Mouse (Mus musculus) cerebellum, adult 2 months (tissue): ENCODE data around the gene Pard3b.

ENCODE experiments used
- CTCF ChIP-seq: fragments of 200-500 bp; IDR thresholded peaks from 2 replicates; pipeline ENCODE4 v1.5.1; 2011; ENCODE audit warnings: low read depth, mild to moderate bottlenecking, control low read depth, low read length, moderate library complexity, borderline replicate concordance; ENCODE audit not compliant: insufficient read depth
- POLR2A ChIP-seq: fragments of 200-500 bp; IDR thresholded peaks from 2 replicates; pipeline ENCODE4 v1.6.1; 2011; ENCODE audit warnings: low read length, control low read depth, borderline replicate concordance; ENCODE audit not compliant: insufficient read depth

DNA sequence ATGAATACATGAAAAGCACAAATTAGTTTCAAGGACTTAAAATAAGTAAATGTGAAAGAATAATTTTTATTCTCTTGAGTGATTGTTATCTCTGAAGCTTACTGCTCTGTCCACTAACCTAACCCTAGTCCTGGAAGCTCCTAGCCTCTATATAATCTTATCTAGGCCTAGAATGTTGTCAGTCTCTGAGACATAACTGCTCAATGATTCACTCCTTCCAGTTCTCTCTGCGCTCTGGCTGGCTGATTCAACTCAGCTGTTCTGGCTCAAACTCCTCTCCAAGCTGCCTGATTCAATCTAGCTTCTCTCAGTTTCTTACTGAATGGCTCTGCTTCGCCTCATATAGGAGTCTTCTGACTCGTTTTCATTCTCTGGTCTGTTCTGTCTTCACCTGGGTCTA lies 798.9 kb downstream of the Pard3b start:
- TF ChIP-seq CTCF (no peak), POLR2A (no peak)
